Mouse (Mus musculus): Measurements from ENCODE around the gene Ints12.

- no peak for TF ChIP-seq POLR2A (IDR thresholded peaks at IDR 0.05; ENCODE audit: low read depth, low read length)
- no peak for TF ChIP-seq CTCF (IDR thresholded peaks at IDR 0.05; ENCODE audit: extremely low read depth, insufficient read depth, insufficient read length, insufficient replicate concordance)
These were observed 16.1 kb upstream of the Ints12 start for GRCm38 (mm10) chr3:133075560-133075959.

Data from spleen, adult 2 months (tissue).